Mouse (Mus musculus) ovary, postnatal 14 days (tissue): ENCODE measurements around the gene Vipr2.

ENCODE experiments used
- DNase-seq: peaks from one replicate; pipeline ENCODE4 v3.0.0; 2022; ENCODE audit warnings: low spot score

The Vipr2 gene

DNA sequence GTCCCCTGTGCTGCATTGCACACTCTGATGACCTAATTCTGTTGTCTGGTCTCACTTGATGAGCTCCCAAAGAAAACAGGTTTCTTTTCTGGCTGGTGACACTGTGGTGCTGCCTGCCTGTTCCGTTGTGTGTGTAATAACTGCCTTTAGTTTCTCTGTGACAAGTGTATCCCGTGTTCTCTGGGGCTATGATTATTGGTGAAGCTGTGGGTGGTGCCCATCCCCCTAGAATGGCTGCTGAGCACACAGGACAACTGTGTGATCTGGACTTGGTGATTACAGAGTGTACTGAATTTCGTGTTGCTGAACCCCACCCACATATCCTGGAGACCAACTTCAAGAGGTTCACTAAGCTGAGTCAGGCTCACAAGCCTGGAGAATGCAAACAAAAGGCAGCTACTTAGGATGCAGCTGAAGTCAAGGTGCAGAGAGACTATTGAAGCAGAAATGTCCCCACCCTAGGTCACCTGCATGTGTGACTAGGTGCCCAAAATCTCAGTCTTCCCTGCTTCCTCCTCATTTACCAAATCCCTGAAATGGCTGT lies 18.9 kb downstream of the Vipr2 start:
- no peak for DNase-seq

DNA sequence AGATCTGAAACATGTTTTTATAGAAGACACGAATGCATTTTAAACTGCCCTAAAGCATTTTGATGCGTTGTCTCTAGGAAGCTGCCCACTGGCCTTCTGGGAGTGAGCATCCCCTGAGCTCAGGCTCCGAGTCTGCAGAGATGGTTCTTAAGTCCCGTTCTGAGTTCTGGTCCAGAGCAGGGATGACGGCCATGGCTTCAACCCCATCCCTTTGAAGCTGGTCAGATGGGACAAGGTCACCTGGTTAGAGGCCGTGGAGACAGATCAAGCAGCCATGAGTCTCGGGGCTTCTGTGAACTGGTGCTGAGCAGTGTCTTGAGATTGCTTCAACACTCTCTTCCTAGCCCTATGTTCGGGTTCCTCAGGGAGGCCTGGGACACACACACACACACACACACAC lies 19.6 kb downstream of the Vipr2 start:
- no peak for DNase-seq

DNA sequence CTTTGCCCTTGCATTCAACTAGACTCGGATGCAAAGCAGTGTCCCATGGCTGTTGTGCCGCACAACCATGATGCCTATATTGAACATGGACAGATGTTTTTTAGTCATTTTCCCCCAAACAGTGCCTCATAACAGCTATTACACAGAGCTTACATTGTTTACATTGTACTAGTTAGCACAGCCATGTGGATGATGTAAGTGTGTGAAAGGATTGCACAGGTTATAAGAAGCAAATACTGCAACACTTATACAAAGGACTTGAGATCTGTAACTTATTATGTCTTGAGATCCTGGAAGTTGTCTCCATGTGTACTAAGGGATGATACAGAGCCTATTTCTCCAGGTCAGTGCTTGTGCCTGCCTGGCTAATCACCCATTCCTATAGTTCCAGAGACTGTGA lies 24.4 kb downstream of the Vipr2 start:
- DNase-seq = no peak

DNA sequence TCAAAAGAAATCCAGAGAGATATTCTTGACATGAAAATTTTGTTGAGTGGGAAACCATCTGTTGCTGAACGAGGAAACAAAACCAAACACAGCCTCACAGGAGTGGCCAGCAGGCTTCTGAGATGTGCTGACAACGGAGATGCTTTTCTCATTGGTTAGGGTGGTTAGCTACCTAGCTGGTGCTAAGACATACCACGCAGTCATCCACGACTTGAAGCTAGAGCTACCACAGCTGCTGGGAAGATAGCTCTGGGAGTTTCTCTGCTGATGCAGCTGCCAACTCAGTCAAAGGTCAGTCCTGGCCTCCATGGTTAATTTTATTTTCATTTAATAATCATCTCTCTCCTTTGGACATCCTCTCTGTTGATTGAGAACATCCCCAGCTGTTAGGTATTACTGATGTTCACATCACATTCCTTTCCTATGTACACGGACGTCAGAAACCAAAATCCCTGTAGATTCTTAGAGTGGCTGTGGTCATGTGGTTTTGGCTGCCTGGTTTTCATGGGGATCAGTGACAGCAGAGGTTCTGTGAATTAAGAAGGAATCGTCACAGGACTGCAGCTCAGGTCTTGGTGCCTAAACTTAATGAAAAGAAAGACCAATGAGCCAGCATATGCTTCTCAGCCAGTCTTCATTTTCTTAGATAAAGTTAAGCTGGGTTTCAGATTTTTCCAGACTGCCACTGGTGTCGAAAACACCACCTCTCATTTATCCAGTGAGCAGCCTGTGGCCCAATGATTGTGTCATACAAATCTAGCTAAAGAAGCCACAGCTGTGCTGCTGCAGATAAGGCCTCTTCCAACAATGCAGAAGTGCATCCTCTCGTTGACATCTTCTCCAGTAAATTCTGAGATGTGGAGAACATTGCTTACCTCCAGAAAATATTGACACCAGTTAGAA lies 32.2 kb downstream of the Vipr2 start:
- DNase-seq = no peak

DNA sequence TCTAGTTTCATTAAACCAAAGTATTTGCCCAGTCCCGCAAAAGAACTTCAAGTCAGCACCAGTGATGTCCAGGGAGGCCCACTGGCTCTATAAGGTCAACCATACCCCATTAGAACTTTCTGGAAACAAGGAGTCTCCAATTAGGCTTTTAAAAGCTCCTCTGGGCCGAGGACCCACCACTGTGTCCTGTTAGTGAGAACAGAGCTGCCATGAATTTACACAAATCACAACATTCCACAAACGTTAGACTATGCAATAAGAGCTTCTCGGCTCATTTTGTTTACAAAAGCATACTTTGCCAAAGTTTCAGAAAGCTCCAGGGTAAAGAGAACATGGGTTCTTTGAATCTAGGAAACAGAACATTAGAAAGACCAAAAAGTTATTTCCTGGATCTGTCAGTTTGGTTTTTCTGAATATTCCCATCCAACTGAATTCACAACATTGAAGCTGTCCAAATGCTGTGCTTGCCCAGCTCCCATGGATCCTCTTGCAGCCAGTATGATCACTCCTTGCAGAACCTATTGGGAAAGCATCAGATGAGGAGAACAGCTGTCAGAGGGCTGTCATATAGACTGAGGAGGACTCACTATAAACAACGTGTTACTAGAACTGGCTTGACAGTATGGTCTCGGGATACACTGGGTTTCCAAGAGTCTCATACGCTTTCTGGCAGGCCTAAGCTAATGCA lies 33.6 kb downstream of the Vipr2 start:
- DNase-seq = no peak

DNA sequence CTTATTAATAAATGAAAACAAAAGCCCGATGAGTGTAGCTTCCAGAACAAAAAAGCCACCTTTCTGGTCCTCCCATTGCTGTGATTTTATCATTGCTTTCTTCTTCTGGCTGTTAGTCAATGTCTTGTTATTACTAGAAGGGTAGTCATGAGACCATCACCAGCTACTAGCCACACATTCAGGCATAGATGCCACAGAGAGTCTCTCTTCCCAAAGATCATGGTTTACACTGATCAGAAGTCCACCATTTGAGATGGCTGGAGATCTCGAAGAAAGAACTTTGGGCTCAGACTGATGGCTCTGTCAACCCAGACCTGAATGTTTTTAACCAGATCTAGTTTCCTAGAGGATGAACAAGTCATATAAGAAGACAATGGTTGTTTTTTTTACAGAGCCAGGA lies 38.3 kb downstream of the Vipr2 start:
- DNase-seq = no peak

DNA sequence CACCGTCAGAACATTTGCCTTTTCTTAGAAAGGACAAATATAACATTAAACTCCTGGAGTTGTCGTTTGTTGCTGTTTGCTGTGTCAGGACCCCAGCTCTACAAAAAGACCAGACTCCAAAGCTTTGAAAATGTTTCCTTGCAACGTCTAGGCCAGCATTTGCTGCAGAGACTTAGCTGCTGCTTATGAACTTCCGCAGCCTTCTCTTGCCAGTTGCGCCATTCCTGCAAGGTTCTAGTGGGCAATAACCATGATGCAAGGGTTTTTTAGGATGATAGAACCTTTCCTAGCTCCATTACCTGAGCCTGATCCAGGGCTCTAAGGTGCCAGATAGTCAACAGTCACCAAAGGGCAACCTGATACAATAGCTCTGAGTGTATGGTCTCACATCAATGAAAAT lies 38.9 kb downstream of the Vipr2 start:
- no peak for DNase-seq

DNA sequence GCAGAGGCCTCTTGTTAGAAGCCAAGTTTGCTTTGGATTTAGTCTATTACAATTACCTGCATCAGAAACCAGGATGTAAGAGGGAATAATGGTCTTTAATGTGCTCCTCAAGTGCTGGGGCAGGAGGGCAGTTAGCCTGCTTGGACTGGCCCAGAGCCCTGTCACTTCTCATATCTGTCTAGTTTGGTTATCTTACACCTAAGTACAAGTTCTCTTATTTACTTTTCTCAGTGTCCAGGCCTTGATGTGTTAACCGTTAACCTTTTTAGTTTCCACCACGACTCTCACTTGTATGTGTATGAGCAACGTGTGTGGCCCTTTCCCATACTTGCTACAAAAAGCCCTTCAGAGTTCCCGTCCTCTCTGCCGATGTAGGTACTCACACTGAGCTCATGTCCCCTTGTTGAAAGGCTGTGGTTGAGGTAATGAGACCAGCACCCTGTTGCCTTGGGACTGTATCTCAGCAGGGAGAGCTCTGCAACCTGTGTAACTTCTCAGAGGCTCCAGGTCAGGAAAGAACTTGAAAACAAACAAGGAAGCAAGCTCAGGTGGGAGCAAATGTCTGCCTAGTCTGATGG lies 39.9 kb downstream of the Vipr2 start:
- no peak for DNase-seq

DNA sequence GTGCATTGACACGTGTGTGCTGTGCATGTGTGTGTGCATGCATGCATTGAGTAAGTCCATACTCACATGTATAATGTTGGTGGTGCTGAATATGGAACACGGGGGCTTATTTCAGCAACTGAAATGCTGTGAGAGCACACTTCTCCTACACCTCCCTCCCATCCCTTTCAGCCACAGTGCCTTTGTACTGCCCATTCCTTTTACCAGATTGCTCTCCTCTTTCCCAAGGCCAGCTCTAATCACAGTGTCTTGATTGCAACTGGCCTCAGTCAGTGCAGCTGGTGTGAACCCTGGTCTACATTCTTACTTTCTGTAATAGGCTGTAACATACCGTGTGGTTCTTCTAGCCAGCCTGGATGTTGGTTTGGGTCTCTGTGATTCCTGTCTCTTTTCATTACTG lies 41.5 kb downstream of the Vipr2 start:
- no peak for DNase-seq

DNA sequence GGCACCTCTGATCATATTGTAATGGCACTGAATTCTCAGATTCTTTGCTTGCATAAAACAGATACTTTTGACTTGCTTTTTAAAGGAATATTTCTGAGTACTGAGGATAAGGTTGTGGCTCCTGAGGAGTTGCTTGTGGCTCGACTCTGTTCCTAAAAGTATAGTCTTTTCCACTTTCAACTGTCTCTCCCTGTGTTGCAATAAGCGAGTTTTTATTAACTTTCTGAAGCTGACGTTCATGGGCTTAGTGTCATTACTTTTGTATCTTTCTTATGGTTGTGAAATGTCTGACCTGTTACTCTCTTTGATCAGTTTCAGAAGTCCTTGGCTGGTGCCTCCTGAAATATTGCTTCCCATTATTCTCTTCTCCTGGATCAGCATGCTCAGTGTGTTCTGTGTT lies 46.3 kb downstream of the Vipr2 start:
- no peak for DNase-seq

DNA sequence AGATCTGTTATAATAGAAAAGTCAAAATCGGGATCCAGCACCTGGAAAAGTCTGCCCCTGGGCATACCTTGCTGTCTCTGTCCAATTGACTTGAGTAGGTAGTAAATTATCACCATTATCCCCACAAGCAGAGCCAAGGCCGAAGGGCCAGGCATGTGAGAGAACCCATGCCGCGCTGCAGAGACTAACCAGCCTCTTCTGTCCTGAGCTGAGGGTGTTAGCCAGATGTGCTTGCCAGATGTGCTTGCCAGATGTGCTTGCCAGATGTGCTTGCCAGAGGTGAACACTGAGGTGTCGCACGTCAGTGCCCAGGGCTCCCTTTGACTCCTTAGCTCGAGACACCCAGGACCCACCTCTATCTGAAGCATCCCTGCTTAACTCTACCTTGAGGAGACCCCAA lies 53.4 kb downstream of the Vipr2 start:
- DNase-seq = no peak

DNA sequence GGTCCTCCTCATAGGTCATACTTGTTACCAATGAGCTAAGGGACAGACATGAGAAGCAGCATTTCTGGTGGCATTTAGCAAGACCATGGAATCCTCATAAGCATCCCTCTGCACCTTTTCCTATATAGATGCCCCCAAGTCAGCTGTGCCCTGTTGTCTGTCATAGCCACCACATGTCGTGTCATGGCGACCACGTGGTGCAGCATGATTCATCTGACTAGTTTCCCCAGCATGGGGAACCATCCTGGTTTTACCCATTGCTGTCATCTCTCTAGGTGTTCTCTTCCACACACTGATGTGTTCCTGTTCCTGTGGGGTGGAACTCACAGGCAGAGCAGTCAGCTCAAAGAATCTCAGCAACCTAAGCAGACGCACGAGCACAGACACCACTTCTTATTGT lies 55.4 kb downstream of the Vipr2 start:
- DNase-seq = no peak

DNA sequence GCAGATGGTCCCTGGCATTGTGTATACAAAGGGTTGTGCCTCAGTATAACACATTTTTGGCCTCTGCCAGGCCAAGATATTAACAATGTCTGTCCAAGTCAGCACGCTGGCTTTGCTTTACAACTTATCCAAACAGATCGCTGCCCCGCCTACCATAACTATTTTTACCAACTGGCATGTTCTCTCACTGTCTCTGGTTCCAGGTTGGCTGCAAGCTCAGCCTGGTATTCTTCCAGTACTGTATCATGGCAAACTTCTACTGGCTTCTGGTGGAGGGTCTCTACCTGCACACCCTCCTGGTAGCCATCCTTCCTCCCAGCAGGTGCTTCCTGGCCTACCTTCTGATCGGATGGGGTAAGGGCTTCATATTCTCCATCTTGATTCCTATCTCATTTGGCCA lies 58.4 kb downstream of the Vipr2 start:
- DNase-seq = no peak

DNA sequence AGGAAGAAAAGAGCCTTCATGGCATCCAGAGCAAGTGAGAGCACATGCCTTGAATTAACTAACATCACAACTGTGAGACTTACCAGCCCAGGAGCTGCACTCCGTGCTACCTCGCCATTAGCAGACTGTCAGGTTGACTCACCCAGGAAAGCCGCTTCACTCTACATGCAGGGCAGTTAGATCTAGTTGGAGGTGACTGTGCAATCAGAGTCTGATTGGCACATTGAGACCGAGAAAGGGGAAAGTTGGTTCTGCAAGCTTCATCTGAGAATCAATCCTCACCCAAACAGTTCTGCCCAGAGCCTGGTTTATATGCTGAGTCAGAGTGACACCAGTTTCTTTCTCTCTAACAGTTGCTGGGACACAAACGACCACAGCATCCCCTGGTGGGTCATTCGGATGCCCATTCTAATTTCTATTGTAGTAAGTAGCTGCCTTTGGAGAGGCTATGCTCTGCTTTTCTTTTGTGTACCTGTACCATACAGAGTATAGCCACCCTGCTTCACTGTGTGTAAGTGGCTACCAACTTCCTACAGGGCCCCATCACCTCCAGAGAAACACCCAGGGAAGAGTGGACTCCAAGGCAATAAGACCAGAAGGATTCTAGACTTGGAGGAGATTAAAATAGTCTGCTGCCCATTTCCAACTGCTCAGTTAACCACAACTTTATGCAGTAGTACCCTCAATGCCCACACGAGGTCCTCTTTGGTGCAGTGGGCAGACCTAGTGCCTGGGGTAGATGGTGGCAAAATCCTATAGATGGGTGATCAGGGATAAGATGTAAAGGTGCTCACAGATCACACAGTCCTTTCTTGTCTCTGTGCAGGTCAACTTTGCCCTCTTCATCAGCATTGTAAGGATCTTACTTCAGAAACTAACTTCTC lies 61.0 kb downstream of the Vipr2 start:
- no peak for DNase-seq

DNA sequence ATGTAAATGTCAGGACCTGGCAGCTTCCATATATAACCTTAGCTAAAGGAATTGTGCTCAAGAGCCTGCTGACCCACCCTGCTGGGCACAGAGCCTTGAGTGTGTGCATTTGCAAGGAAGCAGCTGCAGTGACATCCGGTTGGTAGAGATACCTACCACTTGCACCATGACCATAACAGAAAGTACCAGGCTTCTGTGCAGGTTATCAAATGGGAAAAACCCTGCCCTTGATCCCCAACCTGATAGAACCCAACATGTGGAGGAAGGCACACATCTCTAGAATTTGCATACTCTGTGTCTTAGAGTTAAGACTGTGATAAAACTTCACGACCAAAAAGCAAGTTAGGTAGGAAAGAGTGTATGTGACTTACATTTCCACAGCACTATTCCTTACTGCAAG lies 63.1 kb downstream of the Vipr2 start:
- DNase-seq = no peak

DNA sequence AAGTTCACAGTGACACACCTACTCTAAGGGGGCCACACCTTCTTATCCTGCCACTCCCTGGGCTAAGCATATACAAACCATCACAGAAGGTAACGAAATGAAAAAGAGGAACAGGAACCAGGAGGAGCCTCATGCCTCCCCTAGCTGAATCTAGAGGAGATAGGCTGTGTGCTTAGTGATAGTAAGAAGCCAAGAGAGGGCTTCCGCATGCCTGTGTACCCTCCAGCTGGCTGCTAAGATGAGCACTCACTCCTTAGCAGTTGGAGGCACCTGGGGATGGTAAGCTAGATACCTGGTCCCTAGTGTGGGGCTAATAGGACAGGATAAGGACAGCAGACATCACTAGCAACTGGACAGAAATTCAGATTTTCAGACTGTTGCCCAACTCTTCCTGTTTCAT lies 64.3 kb downstream of the Vipr2 start:
- DNase-seq = no peak

DNA sequence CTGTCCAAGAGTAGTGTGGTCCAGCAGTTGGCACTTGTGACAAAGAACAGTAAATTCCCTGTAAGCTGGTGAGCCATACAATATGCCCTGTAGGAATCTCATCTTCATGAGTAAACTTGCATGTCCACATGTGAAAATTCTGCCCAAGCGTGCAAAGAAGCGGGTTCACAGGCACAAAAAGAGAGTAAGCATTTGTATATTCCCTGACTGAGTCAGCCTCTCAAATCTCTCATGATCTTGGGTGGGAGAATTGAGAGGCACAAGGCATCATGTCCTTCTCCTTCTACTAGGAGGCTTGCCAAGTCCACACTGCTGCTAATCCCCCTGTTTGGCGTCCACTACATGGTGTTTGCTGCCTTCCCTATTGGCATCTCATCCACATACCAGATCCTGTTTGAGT lies 64.9 kb downstream of the Vipr2 start:
- no peak for DNase-seq

DNA sequence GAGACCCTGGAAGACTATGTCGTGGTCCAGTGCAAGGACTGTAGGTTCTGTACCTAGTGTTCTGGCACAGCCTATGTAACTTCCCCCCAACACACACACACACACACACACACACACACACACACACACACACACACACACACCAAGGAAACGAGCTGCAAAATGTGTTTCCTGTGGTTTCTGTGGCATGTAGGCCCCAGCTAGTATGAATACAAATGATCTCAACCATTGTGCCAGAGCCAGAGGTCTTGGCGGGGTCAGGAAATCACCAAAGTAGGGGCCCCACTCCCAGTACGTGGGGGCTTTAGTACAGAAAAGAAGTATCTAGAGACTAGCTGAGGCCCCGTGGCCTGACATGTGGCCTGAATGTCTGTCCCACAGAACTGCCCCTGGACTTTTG lies 67.7 kb downstream of the Vipr2 start:
- no peak for DNase-seq

DNA sequence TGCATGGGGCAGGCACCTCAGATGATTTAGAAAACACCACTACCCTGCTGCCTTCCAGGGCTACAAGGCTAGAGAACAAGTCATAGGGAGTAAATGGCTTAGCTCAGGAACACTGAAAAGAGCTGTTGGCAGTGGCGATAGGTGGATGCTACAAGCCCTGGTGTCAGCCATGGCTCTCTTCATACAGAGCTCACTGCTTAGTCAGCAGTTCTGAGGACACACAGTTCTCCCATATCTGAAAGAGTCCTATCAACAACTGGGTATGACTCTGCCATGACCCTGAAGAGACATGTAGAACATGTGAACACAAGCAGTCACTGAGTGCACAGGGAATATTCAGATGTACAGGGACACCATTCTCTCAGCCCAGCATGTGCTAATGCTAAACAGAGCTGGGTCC lies 68.2 kb downstream of the Vipr2 start:
- DNase-seq = no peak

DNA sequence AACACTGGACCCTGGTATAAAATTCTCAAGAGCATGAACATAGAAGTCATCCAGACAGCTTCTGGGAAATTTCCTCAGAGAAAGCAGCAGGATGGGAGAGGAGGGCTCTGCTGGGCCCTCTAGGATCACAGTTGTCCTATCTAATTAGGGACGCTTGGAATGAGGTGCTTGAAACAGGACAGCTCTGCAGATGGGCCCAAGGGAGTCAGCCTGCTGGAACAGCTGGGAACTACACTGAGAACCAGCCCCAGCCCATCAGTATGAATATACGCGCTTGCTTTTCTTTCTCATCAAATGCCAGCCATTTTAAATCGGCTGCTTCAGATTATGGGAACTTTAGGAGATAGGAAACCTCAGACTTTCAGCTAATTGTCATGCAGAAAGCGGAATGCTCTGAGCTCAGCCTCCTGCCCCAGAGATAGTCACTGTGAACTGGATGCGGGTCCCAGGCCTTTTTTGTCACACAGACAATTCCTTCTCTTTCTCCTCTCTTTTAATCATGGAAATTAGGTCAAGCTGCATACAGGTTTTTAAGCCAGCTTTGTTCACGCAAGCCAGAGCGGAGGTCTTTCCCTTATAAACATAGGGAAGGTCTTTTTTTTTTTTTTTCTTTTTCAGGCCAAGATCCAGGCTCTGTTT lies 69.6 kb downstream of the Vipr2 start:
- no peak for DNase-seq

DNA sequence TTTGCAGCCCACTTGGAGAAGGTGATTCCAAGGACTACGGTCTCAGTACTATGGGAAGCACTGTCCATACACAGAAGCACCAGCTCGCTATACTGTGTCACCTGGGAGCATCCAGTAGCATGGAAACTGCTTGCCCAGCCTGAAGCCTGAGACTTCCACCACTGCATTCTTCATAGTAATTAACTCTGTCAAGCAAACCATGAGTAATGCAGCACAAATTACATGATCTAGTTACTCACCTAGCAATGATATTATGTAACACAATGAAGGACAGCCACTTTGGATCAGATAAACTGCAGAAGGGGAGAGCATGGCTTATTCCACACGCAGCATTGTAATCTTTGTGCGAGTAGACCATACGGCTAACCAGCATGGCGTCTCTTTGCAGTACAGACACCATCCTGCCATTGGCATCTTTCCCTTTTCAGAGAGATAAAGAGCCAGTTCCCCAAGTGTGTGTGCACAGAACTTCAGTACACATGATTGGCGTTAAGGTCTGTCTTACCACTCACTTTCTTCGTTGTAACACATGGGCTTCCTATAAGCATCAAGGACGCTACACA lies 75.4 kb downstream of the Vipr2 start:
- no peak for DNase-seq
